Mouse (Mus musculus) gastrocnemius, postnatal 4 days (tissue): ENCODE results near the gene 2300002M23Rik. TPM values are rescaled to one million over a fixed set of nuclear protein-coding genes. Genes with fewer than 3 reads are reported as not detected.

Source experiments
- DNase-seq, 2 experiments: peaks; one replicate each; pipeline ENCODE4 v3.0.0; 2021 to 2022; ENCODE audit warnings: low spot score in 2 of 2, mixed read lengths in 2 of 2
- total RNA-seq, 2 experiments: library from RNA; stranded (reverse); gene quantifications; 2 replicates each; pipeline ENCODE4 v1.2.3; 2021

The 2300002M23Rik gene
- total RNA-seq, 2 experiments from 2014 or later = not detected

DNA sequence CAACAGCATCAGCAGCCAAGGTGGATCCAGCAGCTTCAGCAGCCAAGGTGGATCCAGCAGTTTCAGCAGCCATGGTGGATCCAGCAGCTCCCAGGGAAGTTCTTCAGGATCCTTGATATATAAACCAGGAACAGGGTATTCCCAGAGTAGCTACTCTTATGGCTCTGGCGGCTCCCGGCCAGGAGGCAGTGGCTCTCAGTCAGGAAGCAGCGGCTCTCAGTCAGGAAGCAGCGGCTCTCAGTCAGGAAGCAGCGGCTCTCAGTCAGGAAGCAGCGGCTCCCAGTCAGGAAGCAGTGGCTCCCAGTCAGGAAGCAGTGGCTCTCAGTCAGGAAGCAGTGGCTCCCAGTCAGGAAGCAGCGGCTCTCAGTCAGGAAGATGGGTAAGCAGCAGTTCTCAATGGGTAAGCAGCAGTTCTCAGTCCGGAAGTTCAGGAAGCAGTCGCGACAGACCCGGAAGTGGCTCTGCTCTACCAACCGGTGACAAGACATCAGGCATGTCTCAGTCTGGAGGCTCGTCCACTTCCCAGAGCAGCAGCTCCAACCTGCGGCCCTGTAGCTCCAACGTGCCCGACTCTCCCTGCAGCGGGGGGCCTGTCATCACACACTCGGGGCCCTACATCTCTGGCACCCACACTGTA, 12.4 kb upstream of the 2300002M23Rik start:
- DNase-seq = no peak

DNA sequence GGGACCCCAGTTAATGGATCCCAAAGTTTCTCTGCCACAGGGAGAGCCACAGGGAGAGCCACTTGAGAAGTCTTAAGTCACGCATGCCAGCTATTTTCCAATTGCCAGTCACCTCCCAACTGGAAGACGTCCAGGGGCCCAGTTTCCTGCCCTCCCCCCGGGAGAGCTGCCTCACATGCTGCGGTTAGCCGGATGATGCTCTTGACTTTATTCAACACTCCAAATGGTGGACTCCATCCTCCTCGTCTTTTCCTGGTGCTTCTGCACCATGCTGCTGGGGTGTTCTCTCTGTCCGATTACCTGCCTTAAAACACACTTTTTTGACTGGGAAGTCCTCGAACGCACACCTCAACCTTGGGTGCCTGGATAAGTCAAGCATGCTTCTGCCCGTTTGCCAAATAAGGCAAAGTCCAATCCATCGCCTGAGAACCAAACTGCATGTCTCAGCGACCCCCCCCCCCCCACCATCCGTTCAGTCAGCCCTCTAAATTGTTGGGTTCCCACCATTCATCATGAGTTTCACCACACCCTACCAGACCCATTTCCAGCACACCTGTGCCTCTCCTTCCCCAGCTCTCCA, 11.0 kb upstream of the 2300002M23Rik start:
- DNase-seq = no peak

DNA sequence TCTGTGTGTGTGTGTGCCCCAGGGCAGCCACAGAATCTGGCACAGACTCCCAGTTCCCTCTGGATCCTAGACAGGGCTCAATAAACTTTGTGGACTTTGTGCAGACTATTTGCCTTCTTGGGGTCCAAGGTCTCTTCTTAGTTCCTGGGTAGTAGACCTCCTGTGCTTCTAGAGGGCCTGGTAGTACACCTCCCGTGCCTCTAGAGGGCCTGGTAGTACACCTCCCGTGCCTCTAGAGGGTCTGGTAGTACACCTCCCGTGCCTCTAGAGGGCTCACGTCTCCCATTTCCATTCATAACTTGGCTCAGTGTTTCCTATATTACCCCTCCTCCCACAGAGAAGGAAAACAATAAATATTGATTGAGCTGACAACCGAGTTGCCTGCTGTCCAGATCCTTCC, 10.4 kb upstream of the 2300002M23Rik start:
- DNase-seq = no peak

DNA sequence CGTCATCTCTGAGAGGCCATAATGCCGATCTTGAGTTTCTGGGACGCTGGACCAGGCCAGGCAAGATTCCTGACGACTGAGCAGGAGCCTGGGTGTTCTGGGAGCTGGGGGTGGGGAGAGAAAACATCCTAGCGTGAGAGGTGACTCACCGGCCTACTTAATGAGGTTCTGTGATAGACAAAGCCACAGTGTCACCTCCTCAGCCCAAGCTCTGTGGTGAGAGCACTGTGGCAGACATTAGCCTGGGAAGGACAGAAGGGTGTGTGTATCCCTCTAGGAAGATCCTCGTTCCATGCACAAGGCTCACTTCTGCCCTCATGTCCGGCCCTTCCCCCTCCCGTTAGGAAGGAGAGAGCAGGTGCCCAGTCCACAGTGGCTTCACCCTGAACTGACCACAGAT, 9.9 kb upstream of the 2300002M23Rik start:
- DNase-seq = no peak

DNA sequence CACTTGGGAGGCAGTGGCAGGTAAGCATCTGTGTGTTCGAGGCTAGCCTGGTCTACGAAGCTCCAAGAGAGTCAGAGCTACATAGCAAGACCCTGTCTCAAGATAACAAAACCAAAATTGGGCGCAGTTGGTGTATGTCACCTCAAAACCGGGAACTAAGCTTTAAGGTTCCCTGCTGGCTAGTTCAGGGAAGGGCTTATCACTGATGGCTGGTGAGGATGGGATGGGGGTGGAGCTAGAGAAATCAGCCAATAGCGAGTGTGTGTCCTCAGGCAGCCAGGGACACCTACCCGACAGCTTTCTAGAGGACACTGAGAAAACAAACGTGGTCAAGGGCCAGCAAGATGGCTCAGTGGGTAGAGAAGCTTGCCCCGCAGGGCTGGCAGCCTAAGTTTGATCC, 9.0 kb upstream of the 2300002M23Rik start:
- DNase-seq = no peak

DNA sequence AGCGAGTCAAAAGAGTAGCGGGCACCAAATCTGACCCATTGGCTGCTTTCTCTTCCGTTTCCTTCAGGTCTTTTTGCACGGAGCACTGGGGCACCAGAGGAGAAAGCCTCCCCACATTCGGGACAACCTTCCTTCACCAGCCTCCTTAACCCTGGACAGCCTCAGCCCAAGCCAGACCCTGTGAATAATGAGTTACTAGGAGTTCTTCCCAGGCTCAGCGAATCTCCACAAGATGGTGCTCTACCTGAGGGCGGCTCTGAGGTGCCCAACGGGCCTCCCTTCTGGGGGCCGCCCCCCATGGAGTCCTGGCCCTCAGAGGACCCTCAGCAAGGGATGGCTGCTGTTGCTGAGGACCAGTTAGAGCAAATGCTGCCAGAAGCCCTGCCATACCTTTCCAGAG, 517 bp downstream of the 2300002M23Rik start:
- no peak for DNase-seq

DNA sequence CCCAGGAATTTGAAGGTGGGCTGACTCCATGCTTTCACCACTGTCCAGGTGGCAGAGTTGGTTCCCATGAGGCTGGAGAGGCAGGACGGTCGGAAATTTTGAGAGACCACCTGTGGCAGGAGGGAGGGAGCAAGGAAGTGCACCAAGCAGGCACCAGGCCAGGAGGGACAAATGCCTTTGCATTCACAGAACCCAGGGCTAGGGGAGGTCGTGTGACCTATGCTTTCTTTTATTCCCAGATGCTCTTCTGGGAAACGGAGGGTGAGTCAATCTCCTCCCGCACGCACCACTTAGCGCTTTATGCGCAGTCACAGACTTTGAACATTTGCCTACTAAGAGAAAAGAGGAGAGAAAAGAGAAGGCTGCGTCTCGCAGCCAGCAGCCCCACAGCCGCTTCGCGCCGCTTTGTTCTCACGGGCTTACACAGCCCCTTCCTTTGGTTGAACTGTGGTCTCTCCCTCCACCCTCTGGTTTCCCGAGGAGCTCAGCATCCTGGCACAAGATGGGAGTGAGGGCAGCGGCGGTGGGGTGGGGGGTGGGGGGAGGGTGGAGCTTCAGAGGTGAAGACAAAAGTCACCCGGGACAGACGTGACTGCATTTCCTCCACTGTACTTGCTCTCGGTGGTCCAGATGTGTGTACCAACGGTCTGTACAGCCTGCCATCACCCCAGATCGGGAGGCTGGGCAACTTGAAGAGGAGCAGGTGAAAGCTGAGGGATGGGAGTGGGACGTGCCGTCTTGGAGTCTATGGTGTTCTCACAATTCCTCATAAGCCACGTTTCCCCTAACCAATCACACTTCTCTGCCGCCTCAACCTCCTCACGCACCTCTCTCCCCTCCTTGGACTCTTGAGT, 2.1 kb downstream of the 2300002M23Rik start:
- DNase-seq = no peak

DNA sequence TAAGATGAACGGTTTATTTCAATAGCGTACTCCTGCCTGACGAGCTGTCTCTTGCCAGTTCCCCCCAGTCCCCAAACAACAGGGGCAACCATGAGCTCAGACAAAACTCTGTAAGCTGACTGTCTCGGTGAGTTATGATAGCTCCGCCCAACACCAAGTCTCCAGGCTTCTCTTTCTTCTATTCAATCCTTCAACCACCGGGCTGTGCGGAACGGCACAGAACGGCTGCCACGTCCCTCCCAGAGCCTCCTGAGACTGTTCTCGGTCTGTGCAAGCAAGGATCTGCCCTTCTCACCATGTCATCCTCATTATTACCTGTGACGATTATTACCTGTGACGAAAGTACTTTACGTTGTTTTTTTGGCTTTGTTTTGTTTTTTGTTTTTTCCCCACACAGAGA, 3.6 kb downstream of the 2300002M23Rik start:
- no peak for DNase-seq

DNA sequence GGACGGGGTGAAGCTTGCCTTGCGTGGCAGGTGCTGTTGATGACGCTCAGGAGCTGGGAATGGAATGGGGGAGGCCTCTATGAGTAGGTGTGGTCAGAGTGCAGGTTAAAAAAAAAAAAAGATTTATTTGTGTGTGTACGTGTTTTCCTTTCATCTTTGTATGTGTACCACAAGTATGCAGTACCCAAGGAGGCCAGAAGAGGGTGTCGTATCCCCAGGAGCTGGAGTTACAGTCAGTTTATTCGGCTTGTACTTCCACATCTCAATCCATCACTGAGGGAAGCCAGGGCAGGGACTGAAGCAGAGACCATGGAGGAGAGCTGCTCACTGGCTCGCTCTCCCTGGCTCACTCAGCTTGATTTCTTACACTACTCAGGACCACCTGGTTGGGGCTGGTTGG, 4.2 kb downstream of the 2300002M23Rik start:
- no peak for DNase-seq

DNA sequence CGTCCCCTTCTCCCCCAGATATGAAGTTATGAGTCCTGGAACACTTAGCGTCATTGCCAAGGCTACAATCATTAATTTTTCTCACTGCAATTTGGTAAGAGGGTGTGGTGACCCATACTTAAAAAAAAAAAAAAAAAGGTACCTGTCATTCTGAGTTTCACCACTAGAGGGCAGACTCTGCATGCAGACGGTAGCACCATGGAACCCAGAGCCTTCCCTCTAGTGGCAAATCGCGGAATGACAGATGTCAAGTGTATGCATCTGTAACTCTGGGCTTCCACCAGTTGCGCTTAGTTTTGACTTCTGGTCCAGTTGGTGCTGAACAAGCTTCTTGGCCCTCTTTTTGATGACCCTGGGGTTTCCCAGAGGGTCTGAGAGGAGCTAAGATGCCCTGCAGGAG, 11.0 kb downstream of the 2300002M23Rik start:
- DNase-seq = peak; percentile 51 to 77

DNA sequence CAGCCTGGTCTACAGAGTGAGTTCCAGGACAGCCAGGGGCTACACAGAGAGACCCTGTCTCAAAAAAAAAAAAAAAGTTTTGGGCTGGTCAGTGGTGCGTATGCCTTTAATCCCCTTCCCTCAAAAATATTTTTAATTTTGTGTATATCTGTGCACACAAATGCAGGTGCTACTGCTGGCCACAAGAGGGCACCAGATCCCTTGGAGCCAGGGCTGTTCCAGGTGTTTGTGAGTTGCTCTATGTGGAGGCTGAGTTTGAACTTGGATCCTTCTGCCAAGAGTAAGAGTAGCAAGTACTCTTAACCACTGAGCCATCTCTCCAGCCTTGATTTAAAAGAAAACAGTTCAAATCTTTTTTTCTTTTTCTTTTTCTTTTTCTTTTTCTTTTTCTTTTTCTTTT, 15.7 kb downstream of the 2300002M23Rik start:
- no peak for DNase-seq

DNA sequence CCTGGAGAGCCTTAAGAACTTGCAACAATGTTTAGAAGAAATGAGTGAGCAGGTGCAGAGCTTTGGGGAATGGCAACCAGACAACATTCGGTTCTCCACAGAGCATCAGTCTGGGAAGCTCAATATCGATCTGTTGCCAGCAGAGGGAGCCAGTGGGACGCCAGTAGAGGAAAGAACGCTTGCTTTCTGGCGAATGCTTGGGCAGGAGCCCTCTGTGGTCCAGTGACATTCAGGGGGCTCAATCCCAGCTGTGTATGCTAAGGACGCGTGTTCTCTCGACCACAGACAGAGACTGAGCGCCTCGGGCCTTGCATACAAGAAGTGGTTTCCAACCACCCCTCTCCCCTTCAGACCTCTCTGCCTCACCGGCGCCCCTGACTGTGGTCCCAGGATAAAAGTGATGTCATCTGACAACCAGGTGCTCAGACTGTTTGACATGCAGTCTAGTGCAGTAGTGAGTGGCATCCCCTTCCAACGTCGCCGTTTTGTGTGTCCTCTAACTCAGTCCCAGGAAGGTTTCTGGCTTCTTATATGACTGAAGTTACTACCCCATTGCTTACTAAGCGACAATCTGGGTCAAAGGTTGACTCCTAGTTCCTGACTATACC, 17.2 kb downstream of the 2300002M23Rik start:
- peak; percentile 66 to 78 for DNase-seq

DNA sequence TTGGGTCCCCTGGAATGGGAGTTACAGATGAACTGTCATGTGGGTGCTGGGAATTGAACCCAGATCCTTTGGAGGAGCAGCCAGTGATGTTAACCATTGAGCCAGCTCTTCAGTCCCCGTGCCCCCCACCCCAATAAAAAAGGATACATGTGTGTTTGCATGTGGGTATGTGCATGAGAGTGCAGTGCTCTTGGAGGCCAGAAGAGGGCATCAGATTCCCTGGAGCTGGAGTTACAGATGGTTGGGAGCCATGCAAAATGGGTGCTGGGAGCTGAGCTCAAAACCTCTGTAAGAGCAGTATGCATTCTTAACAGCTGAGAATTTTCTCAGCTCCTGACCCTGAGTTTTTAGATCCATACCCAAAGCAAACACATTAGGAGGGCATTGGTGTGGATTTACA, 20.0 kb downstream of the 2300002M23Rik start:
- no peak for DNase-seq

DNA sequence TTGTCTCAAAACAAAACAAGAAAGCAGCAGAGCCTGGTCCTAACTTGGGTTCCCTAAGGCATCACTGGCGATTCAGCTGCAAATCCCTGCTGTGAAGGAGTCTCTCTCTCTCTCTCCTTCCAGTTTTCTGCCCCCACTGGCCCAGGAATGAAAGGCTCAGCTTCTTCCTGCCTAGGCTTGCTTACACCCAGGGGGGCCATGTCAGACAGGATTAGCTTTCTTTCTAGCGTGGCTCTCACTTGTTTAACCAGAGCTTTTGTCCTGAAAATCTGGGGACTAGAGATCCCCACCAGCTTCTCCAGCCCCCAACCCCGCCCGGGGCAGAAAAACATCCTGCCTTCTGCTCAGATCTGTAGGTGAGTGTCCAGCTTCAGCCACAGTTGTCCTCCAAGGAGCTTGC, 21.1 kb downstream of the 2300002M23Rik start:
- no peak for DNase-seq

DNA sequence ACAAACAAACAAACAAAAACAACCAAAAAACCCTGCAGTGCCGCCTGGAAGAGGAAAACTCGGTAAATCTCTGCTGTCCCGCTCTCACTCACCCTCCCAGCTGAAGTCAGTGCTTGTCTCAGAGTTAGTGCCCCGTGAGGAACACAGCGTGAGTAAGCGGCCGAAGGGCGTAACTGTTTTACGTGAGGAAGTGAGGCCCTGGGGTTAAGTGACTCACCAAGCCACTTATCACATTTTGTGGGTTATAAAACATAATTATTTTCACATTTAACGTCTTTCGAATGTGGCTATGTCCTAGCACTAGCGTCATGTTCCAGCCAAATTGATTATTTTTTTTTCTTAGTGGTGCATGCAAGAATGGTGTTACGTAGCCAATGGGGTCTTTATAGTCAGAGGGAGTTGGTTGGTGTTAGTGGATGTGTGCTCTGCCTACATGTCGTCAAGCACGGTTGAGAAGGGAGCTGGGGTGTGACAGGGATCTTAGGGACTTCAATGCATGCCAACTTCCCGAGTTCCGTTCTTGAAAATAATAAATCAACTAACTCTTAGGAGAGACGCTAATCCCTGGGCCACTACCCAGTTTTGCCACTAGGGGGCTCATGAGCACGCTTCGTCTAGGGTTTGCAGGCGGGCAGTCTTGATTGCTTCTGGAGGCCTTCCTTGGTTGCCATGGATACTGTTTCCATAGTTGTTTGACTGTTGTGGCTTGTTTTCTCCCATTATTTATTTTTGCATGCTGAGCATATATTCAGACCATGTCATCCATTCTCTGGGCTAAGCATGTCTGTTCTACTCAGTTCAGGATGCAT, 23.4 kb downstream of the 2300002M23Rik start:
- peak; percentile 68 to 78 for DNase-seq

DNA sequence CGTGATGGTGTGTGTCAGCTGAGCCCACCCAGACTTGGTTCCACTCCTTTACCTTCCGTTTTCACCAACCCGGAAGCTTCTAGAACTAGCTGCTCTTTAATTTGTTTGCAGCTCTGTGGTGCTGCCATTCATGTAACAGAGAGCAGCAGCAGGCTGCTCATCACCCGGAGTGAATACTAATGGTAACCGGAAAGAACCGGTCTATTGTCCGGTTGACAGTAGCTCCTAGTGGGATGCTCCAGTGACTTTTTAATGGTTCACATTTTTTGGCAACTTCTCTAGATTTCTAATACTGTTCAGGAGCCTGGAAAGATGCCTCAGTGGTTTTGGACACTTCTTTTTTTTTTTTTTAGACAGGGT, 23.9 kb downstream of the 2300002M23Rik start:
- DNase-seq = no peak

DNA sequence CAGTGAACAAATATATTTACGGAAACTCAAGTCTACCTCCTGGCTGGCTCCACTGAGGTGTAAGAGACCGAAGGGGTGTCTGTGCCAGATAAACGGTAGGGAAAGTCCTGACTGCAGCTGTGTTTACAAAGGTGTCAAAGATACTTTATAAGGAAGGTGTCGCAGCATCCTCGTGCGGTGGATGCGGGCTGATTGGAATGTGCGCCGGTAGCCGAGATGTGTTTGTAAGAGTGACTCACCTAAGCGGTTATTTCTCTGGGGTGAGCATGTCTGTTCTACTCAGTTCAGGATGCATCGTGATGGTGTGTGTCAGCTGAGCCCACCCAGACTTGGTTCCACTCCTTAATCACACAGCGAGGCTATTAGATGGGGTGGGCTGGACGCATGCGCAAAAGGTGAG, 24.5 kb downstream of the 2300002M23Rik start:
- no peak for DNase-seq

DNA sequence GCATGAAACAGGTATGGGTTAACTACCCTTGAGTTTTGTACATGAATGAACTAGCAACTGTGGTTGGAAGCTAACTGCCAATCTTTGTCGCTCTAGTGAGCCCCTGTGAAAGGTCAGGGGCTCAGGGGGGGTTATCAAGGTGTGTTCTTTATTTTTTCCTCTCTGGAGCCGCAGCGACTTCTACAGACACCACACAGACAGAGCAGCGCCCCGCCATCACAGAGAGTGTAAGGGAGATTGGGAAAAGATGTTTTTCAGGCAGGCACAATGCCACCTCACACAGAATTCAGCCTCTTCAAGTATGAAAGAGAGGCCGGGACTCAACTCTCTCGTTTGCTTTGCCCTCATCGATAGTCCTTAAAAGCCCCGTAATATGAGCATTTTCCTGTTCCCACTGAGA, 24.9 kb downstream of the 2300002M23Rik start:
- DNase-seq = no peak

DNA sequence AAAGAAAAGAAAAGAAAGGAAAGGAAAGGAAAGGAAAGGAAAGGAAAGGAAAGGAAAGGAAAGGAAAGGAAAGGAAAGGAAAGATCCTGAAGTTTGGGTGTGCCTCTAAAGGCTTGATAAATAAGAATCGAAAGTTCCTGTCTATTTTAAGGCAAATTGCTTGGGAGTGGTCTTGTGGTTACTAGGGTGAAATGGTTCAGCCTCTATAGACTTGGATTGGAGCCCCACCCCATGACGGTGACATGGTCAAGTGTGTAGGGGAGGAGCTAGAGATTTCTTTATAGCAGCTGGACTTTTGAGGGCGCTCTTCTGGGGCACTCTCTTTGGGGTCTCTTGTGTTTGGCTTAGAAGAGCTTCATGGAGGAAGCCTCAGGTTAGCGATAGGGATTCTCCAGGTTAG, 26.5 kb downstream of the 2300002M23Rik start:
- no peak for DNase-seq

DNA sequence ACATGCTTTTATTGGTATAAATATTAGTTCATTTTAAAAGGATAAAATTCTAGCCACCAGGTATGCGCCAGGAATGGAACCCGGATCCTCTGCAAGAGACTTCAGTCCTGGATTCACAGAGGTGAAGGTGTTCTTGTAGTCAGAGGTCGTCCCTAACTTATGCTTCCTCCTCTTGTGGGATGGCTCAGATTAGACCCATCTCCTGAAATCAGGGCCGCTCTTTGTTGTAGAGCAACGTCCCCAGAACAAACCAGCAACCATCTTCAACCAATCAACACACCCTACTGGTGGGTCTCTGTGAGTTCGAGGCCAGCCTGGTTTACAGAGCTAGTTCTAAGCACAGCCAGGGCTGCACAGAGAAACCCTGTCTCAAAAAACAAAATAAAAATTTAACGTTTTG, 27.2 kb downstream of the 2300002M23Rik start:
- no peak for DNase-seq

DNA sequence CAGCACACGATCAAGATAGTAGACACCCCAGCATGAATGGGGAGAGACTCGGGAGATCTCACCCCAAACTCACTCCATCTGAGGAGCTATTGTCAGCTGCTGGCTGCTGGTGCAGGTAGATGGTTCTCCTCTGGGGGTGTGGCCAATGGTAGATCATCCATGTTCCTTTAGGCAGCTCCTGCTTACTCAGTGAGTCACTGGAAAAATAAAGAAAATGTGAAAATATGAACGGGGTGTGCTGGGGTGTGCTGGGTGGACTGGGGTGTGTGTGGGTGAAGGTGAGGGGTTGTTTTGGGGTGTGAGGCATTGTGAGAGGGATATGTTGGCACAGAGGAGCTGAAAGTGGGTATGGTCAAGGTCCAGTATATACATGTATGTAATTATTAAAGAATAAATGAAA, 30.1 kb downstream of the 2300002M23Rik start:
- DNase-seq = no peak
